Mouse (Mus musculus) embryo, embryonic 10.5 days (tissue): ENCODE data around the gene Zbp1.
A peak's percentile ranks its signal among the peaks of the same experiment; 100 is the strongest.

Experiments used
- DNase-seq: peaks from one replicate; pipeline ENCODE4 v3.0.0-alpha.2; 2015; ENCODE audit warnings: low spot score

The Zbp1 gene

DNA sequence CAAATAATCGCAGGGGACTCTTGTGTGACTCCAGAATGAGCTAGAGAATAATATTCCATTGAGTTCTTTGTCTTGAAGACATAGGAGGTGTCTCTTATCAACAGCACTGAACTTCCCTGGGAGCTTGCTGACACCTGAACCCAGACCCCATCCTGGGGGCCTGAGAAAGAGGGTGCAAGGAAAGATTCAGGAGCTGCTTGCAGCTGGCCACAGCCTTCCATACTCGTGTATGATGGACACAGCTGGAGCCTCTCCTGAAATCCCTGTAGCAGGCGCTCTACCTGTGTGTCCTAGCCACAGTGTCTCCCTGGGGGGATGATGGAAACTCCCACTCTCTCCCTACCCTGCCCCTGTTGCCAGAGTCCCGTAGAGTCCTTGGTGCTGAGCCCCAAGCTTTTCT lies 6.5 kb downstream of the Zbp1 start:
- no peak for DNase-seq

DNA sequence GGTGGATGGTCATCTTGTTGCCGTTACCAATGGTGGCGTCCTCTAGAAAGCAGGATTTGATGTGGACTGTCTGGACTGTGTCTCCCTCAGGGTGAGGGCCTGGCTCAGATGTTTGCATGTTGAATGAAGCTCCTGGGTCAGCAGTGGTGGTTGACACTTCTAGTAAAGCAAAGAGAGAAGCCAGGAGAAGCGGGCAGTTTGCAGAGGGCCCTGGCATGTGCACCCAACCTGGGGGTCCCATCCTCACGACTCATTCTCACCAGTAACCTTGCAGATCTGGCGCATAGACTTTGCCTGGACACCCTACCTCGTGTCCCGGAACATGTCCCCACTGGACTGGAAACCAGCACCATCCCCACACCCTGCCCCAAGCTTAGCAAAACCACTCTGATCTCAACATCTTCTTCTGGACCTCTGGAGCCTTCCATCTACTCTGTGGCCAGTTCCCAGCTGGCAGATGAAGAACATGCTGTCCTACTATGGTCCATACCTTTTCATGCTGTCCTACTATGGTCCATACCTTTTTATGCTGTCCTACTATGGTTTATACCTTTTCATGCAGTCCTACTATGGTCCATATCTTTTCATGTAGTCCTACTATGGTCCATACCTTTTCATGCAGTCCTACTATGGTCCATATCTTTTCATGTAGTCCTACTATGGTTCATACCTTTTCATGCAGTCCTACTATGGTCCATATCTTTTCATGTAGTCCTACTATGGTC lies 9.5 kb downstream of the Zbp1 start:
- DNase-seq: no peak

DNA sequence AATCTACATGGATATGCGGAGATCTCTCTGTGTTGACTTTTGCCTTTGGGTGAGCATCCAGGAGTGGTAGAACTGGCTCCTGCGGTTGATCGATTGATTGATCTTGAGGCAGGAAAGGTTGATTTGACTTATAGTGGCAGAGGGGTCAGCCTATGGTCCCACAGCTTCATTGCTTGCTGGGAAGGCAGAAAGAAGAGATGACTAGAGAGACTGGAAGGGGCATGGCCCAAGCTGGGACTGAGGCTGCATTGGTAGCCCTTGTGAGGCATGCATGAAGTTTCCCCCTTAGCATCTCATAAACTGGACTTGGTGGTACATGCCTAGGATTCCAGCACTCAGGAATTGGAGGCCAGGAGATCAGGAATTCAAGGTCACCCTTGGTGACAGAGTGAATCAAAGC lies 11.7 kb downstream of the Zbp1 start:
- no peak for DNase-seq

DNA sequence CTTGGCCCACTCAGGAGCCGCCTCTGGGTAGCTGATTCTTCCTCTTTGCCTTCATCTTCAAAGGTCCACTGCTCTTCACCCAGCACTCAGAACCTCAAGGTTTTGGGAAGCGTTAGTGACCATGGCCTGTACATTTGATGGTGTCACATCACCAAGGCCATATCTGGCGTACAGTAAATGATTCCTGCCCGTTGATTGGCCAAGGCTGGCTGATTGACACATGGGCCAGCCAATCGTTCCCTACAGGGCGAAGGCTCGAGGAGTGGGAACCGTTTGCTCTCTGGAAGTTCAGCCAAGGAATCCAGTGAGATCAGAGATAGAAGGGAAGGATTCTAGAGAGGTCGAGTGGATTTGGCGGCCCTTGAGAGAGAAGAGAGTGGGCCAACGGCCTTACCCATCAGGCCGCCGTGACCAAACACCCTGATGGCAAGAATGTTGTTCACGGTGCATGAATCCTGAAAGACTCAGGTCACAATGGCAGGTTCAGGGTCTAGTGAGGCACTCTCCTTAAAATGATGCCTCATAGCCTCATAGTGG lies 13.1 kb downstream of the Zbp1 start:
- no peak for DNase-seq

DNA sequence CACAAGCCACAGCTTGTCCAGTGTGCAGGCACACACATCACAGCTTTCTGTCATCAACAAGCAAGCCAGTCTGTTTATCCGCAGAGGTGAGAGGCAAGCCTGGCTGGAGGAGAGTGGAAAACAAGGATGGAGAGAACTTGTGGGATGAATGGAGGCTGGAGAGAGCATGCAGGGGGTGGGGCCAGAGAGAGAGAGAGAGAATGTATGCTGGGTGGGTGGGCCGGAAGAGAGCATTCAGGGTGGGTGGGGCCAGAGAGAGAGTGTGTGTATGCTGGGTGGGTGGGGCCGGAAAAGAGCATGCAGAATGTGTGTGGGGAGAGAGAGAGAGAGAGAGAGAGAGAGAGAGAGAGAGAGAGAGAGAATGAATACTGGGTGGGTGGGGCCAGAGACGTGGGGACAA lies 14.1 kb downstream of the Zbp1 start:
- DNase-seq: no peak

DNA sequence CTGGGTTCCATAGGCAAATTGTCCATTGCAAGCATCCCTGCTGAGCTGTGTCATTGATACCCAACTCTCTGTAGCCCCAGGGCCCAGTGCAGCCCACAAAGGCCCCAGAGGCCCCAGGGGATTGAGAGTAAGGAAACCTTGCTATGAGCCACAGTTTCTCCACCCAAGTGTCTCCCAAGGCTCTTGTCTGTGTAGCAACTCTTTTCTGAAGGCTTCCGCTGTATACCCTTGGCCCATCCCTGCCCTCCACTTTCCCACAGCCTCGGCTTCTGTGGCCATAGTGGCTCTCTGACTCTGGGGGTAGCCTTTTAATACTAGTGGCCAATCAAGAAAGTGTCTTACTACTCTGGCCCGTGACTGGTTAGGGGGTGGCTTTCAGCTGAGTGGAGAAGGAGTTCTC lies 15.0 kb downstream of the Zbp1 start:
- no peak for DNase-seq

DNA sequence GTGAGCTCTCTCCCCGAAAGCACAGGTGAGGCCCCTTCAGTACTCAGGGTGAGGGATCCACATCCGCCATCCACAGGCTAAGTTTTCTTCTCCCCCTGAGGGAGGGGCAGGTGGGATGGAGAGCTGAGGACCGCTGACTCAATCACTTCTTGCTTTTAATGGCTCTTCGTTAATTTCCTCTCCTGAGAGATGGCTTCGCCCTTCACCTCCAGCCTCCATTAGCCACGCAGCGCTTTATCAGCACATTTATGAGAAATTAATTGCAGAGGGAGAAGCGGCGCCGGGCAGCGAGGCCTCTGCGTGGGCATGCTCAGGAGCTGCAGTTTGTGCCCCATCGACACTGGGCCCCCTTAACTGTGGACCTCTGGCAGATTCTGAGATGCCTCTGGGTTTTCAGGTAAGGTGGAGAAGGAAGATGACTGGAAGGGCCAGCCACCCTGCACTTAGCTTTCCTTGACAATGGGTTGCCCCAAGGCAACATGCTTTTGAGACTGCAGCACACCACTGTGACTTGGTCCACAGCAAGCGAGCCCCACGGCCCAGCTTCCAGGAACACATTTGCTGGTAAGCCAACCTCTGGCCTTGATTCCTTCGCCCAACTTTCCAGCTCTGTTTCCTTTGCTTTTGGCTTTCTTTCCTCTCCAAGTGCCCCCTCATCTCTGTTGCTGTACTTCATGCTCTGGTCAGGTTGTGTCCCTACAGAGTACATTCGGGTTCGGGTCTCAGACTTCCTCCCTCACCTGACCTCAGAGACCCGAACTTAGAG lies 15.6 kb downstream of the Zbp1 start:
- no peak for DNase-seq

DNA sequence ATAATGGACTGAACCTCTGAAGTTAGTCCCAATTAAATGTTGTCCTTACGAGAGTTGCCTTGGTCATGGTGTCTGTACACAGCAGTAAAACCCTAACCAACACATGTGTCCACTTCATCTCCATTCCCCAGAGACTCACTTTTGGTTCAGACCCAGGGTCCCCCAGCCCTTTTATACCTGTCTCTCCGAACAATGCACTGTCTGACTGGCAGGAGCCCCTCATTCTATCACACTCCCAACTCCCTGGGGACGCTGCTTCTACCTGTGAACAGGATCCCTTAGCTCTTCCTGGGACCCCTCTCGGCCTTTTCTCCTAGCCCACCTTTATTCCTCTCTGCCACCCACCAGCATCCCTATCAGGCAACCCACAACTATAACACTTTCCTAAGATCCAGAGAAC lies 23.9 kb downstream of the Zbp1 start:
- DNase-seq: no peak

DNA sequence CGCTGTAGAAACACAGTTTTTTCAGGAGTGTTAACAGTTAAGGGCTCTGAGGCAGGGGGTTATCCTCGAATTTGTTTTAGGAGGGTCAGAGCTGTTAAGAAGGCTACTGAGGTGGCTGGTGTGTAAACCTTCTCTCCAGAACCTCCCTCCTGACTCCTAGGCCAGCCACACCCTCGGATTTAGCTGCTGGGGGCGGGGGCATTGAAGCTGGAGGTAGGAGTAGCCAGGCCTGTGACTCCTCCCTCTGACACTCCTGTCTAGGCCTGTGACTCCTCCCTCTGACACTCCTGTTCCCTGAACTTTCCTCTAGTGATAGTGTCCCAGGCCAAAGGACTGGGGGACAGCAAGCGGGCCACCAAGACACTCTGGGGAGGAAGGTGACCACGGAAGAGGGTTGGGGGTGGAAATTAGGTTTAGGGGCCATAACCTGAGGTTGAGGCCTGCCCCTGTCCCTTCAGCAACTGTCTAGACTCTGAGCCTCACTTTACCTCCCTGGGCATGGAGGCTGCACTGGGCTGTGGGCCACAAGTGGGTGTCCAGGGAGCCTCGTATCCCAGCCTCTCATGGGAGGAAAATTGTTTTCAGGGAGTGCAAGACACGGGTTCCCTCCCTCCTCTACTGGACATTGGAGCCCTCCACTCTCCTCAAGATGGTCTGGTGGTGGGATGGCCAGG lies 31.4 kb downstream of the Zbp1 start:
- DNase-seq: no peak

DNA sequence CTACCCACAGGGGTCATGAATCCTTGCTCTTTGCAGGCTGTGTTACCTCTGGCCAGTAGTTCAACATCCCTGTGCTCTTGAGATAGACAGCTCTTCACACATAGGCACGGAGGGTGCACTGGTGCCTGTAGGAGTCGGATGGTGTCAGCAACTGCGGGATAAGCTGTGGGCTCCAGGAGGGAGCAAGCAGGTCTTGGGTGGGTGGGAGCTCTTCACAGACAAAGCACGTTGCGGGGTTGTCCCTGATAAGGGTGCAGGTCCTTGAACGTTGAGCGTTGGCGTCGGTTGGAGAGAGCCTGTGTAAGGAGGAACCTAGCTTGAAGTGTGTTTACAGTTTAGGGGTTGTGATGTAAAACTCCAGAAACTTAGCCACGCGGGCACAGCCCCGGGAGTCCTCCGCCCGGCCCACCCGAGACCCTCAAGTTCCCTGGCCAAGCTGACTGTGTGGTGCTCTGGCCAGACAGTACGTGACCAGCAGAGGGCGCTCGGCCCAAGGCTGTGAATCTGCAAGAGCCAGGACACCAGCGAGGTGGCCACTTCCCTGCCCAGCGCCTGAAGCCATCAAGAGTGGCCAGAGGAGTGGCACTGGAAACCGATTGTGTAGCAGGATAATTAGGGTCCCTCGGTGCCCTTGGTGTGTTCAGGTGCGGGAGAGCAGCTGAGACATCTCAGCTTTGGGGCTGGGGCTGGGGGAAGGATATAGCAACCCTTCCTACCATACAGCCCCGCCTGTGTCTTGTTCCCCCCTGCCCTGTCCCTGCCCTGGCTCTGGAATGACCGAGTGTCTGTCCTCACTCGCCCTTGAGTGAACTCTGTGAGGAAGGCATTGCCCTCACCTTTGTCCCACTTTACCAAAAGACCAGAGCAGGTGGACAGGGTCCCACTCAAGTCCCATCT lies 32.4 kb downstream of the Zbp1 start:
- peak; percentile 90 for DNase-seq

DNA sequence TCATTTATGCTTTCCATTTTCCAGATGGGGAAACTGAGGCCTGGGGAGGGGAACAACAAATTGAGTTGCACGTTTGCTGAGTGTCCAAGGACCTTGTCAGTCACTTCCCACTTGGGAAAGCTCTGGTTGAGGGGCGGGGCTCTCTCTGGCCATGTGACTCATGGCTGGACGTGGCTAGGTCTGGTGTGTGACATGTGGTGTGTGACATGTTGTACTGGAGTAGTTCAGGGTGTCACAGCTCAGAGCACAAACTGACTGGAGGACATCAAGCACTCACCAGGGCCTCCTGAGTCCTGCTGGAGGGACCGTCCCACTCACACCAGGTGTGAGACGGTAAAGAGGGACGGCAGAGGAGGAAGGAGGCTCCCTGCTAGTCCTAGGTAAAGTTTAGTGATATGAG lies 33.4 kb downstream of the Zbp1 start:
- no peak for DNase-seq

DNA sequence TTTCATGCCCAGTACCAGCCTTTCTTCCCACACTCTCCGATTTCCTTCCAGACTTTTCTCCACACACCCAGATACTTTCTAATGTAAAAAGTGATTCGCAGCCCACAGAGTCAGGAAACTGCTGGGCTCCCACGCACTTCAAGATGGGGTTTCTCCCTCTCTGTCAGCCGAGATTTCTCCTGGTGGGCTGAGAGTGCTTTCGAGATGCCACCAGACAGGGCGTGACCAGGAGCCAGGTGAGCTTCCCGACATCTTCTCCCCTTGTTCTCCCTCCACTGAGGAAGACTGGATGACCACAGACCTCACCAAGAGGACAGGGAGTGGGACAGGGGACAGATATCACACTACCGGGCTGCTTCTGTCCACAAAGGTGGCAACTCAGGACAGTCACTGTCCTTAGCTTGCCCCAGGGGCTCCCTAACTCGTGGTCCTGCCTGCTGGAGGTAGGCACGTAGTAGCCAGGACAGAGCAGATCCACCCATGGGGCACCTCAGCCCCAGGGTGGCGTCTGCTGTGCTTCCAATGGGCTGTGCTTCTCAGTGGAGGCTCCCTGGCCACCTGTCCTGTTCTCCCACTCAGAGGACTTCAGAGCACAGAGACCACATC lies 34.1 kb downstream of the Zbp1 start:
- no peak for DNase-seq

DNA sequence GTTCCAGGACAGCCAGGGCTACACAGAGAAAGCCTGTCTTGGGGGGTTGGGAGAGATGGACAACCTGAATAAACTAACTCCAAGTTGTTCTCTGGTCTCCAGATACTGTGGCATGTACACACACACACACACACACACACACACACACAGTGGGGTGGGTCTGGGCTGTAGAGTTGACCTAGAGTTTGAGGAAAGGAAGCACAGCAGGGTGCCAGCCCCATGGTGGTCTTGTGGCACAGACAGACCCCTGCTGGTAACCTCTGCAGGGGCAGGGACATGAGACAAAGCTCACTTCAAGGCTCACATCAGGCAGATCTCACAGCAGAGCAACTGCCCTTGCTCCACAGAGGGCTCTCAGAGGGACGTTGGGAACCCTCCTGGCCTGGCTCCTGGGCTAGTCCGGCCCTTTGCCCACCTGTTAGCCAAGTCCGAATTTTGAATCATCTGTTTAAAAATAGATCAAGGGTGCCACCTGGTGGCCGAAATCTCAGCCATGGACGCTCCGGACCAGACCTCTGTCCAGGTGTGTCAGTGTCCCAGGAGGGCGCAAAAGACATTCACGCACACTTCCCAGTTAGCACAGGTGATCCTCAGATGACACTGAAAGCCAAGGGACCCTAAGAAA lies 34.8 kb downstream of the Zbp1 start:
- DNase-seq: peak; percentile 80

DNA sequence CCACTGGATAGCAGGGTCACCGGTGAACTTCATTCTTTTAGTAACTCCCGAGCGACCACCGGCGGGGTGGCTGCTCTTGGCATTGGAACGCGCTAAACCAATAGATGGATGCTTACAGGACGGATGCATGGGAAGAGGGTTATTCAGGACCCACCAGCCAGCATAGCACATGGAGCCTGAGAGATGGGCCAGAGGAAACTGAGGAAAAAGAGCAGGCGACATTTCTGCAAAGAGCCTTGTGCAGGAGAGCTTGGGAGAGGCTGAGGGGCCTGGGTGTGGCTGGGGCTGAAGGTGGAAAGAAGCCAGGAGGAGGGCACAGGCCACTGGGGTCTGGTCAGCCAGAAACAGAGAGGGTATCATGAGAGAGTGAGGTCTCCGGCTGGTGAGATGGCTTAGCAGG lies 35.4 kb downstream of the Zbp1 start:
- no peak for DNase-seq

DNA sequence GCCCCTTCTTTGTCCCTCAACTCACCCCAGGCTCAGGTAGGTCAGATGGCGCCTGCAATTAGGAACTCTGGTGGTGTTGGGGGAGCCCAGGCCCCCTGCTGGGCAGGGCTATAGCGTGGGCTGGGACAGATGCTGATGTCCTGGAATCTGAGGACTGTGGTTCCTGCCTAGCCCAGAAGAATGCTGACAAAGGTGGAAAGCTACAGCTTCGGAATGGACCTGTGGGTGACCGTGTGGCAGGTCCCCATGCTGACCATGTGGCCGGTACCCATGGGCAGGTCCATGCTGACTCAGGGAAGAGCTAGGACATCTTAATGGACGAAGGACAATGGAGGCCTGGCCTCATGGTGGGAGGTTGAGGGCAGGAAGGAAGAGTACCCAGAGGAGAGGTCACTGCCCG lies 35.9 kb downstream of the Zbp1 start:
- DNase-seq: no peak

DNA sequence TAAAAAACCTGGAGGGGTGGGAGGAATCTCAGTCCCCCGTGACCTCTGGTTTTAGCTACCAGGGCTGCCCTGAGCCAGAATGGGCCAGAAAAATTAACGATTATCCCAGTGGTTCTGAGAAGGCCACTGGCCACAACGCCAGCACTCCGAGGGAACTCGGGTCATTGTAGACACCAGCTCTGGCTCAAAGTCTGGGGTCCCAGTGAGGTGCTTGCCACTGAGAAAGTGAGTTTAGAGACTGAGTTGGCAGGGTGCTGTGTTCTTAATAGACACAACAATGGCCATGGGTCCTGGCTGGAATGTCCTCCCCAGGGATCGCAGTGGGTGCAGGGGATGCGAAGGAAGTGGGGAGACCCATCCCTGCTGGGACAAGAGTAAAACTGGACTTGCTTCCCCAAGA lies 36.8 kb downstream of the Zbp1 start:
- DNase-seq: no peak

DNA sequence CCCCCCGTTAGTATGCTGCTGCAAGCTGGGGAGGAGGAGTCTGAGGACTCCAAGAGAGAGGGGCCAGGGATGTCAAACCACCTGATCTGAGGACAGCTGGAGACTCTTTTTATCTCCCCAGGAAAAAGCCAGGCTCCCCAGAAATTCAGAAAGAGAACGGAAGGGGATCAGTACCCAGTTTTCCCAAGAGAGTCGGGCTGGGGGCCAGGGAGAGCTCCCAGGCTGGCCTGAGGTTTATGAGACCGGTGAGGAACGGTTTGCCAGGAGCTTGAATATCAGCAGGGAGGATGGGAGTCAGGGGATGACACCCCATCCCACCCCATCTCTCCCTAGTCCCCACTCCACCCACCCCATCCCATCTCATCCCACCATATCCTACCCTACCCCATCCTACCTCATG lies 37.2 kb downstream of the Zbp1 start:
- DNase-seq: no peak

DNA sequence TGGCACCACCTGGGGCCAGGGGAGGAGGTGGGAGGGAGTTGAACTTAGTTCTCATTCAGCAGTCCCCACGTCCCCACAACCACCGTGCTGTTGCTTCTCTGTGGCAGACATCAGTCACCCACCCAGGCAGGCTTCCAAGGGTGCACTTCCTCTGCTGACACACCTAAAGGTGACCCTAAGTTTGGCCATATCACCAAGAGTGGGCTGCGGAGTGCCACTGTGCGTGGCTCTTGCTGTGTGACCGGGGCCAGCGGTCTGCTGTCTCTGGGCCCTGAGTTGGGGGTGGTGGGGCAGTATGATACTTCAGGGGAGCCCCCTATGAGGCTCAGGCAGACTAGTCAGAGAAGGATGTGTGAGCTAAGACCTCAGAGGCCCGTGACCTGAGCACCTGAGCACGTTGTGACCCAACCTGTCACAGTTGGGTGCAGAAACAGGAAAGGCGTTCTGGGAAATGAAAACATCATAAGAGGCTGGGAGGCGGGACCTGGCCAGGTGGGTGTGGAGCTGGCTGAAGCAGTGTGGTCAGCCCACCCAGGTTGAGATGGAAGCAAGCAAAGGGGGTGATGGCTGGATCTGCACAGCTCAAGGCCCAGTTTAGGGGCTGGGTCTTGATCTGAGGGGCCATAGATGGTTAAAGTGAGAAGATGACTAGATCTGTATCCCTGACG lies 37.9 kb downstream of the Zbp1 start:
- no peak for DNase-seq

DNA sequence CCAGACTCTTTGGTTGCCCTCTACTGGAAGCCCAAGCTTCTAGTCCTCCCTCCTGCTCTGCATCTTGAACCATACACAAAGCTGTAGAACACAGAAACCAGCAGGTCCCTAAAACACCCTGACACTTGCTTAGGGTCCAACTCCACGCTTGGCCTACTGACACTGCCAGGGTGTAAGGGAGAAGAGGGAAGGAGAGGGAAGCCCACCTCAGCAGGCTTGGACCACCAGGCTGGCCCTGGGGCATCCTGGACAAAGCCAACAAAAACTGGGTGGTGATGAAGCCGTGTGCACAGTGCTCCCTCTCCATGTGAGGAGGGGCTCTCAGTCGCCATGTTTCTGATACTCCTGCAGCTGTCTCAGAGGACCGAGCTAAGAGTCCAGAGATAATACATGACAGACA lies 38.7 kb downstream of the Zbp1 start:
- DNase-seq: no peak

DNA sequence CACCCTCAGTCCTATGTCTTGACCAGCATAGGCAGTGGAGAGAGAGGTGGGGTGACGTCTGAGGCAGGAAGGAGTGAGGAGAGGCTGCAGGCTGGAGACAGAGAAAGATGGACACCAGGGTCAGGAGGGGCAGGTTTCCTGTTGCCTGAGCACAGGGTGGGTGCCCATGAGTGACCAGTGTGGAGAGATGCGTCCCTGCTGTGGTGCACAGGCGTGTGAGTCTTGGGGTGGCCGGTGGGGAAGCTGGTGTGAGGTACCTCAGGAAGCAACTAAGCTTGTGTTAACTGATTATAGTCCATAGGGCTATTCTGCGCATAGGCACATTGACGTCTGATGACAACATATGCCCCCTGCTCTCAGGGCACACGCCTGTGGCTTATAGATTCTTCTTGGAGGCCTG lies 39.7 kb downstream of the Zbp1 start:
- no peak for DNase-seq

DNA sequence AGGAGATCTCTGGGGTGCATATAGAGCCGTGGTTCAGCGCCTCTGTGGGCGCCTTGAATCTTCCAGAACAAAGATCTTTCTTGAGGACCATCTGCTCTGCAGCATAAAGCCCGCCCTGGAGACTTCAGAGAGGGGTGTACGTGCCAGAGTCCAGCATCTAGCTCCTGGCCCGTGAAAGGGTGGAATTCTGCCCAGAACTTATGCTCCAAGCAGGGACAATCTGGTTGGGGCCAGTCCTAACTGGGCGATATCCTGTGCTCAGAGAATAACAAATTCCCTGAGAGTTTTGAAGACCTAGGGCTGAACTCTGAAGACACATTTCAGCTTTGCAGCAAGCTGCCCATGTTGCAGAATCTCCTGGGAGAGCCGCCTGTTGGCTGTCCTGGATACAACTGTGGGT lies 40.8 kb downstream of the Zbp1 start:
- DNase-seq: no peak
